Mouse (Mus musculus) hindbrain, embryonic 16.5 days (tissue): ENCODE results near the gene Col5a1. TPM values are rescaled to one million over a fixed set of nuclear protein-coding genes. Genes with fewer than 3 reads are reported as not detected.

ENCODE experiments used
- ATAC-seq: fragments of 200-750 bp; cut with Nextera tagmentation; 2 replicates; pipeline ENCODE4 v1.8.0; 2017; ENCODE audit warnings: moderate TSS enrichment, moderate library complexity
- H3K27ac ChIP-seq: fragments of 300-500 bp; sonication (generic); 2 replicates; pipeline ENCODE4 v1.5.1; 2014; ENCODE audit warnings: low read depth, mild to moderate bottlenecking, control low read depth, low read length, moderate library complexity
- H3K27me3 ChIP-seq: fragments of 300-500 bp; sonication (generic); replicated peaks from 2 replicates; pipeline ENCODE4 v1.6.1; 2014; ENCODE audit warnings: low read length; ENCODE audit not compliant: control insufficient read depth, insufficient read depth
- H3K36me3 ChIP-seq: fragments of 300-500 bp; sonication (generic); 2 replicates; pipeline ENCODE4 v1.6.1; 2014; ENCODE audit warnings: mild to moderate bottlenecking, low read length, moderate library complexity, mixed read lengths; ENCODE audit not compliant: control insufficient read depth, insufficient read depth
- H3K4me1 ChIP-seq: fragments of 300-500 bp; sonication (generic); 2 replicates; pipeline ENCODE4 v1.6.1; 2014; ENCODE audit warnings: low read depth, low read length; ENCODE audit not compliant: control insufficient read depth, insufficient read depth
- H3K4me2 ChIP-seq: fragments of 300-500 bp; sonication (generic); 2 replicates; pipeline ENCODE4 v1.6.1; 2014; ENCODE audit warnings: mild to moderate bottlenecking, low read length, control low read depth, moderate library complexity
- H3K4me3 ChIP-seq: fragments of 300-500 bp; sonication (generic); 2 replicates; pipeline ENCODE4 v1.5.1; 2014; ENCODE audit warnings: mild to moderate bottlenecking, low read length, control low read depth, moderate library complexity
- H3K9ac ChIP-seq: fragments of 300-500 bp; sonication (generic); 2 replicates; pipeline ENCODE4 v1.6.1; 2014; ENCODE audit warnings: low read depth, mild to moderate bottlenecking, control low read depth, low read length, moderate library complexity
- H3K9me3 ChIP-seq: fragments of 300-500 bp; sonication (generic); 2 replicates; pipeline ENCODE4 v1.6.1; 2014; ENCODE audit warnings: mild to moderate bottlenecking, low read length, moderate library complexity; ENCODE audit not compliant: control insufficient read depth
- WGBS: fragments of 180-500 bp; shearing (Covaris S2); extraction: QIAGEN DNeasy Blood & Tissue Kit; methylation state at CpG from one replicate; pipeline ENCODE4 v1.1.7; 2014; 5-methylcytosine and 5-hydroxymethylcytosine counted together
- polyA plus RNA-seq: library from polyadenylated mRNA; unstranded; fragments of >200 nt; fragmentation: Nextera tagmentation; extraction: Ambion mirVana; gene quantifications from 2 replicates; pipeline ENCODE4 v1.2.1, GENCODE M21; 2015

The Col5a1 gene
- polyA plus RNA-seq, 1 experiment from 2014 or later, result 9.2 TPM

GRCm38 (mm10) chr2:27959275-27959674 is 73.0 kb downstream of the Col5a1 start:
- Histone ChIP-seq H3K27ac (no peak overlapping the region), H3K4me1 (0 out of 2 replicates have a peak, but pooled peaks cover 3% of the 10 kb centered on the region), H3K27me3 (no peaks in the 10 kb centered on the region), H3K36me3 (no peaks in the 10 kb centered on the region), H3K4me2 (no peak overlapping the region), H3K4me3 (no peak overlapping the region), H3K9me3 (no peaks in the 10 kb centered on the region), H3K9ac (no peak overlapping the region)
- ATAC-seq, result no peak
- 74% methylated on average over 6 of the region's 6 CpGs for WGBS

GRCm38 (mm10) chr2:27961190-27961589 is 75.0 kb downstream of the Col5a1 start:
- H3K27ac ChIP-seq, result no peak overlapping the region
- ATAC-seq, result no peak
- H3K27me3 ChIP-seq, result no peaks in the 10 kb centered on the region
- no peaks in the 10 kb centered on the region for H3K9me3 ChIP-seq
- no peak overlapping the region for H3K4me3 ChIP-seq
- no peaks in the 10 kb centered on the region for H3K36me3 ChIP-seq
- 0 out of 2 replicates have a peak, but pooled peaks cover 3% of the 10 kb centered on the region for H3K4me1 ChIP-seq
- 100% methylated on average over 2 of the region's 2 CpGs for WGBS
- no peak overlapping the region for H3K4me2 ChIP-seq
- H3K9ac ChIP-seq, result no peak overlapping the region

- WGBS, result 83% methylated on average over 3 of the region's 3 CpGs
- Histone ChIP-seq H3K36me3 (no peaks in the 10 kb centered on the region), H3K4me2 (no peak overlapping the region), H3K27me3 (no peaks in the 10 kb centered on the region), H3K4me3 (no peak overlapping the region), H3K9ac (no peak overlapping the region), H3K4me1 (no peaks in the 10 kb centered on the region), H3K9me3 (no peaks in the 10 kb centered on the region), H3K27ac (no peak overlapping the region)
- no peak for ATAC-seq
Observed at GRCm38 (mm10) chr2:27962406-27962805, 76.2 kb downstream of the Col5a1 start.

GRCm38 (mm10) chr2:27969158-27969557 is 82.9 kb downstream of the Col5a1 start:
- Histone ChIP-seq H3K27me3 (no peaks in the 10 kb centered on the region), H3K9ac (no peak overlapping the region), H3K27ac (no peak overlapping the region), H3K4me3 (no peak overlapping the region), H3K9me3 (no peaks in the 10 kb centered on the region), H3K4me2 (no peak overlapping the region), H3K36me3 (no peaks in the 10 kb centered on the region), H3K4me1 (peaks cover 4% of the 10 kb centered on the region; the same call in 1 of the 2 replicates)
- 19% methylated on average over 6 of the region's 6 CpGs for WGBS
- ATAC-seq, result peak; percentile 19; the same call in 1 of the 2 replicates

GRCm38 (mm10) chr2:27973840-27974239 is 87.6 kb downstream of the Col5a1 start:
- 46% methylated on average over 3 of the region's 3 CpGs for WGBS
- H3K27ac ChIP-seq, result no peak overlapping the region
- no peak overlapping the region for H3K9ac ChIP-seq
- H3K4me2 ChIP-seq, result no peak overlapping the region
- H3K9me3 ChIP-seq, result no peaks in the 10 kb centered on the region
- H3K4me1 ChIP-seq, result peaks cover 4% of the 10 kb centered on the region; the same call in 1 of the 2 replicates
- ATAC-seq, result no peak
- no peaks in the 10 kb centered on the region for H3K27me3 ChIP-seq
- no peaks in the 10 kb centered on the region for H3K36me3 ChIP-seq
- H3K4me3 ChIP-seq, result no peak overlapping the region

- WGBS, result 33% methylated on average over 3 of the region's 3 CpGs
- H3K4me3 ChIP-seq, result no peak overlapping the region
- H3K9ac ChIP-seq, result no peak overlapping the region
- no peak for ATAC-seq
- H3K9me3 ChIP-seq, result no peaks in the 10 kb centered on the region
- no peak overlapping the region for H3K27ac ChIP-seq
- no peaks in the 10 kb centered on the region for H3K36me3 ChIP-seq
- no peak overlapping the region for H3K4me2 ChIP-seq
- no peaks in the 10 kb centered on the region for H3K4me1 ChIP-seq
- no peaks in the 10 kb centered on the region for H3K27me3 ChIP-seq
Observed at GRCm38 (mm10) chr2:27975786-27976185, 89.6 kb downstream of the Col5a1 start.

- WGBS, result 55% methylated on average over 4 of the region's 4 CpGs
- Histone ChIP-seq H3K4me2 (no peak overlapping the region), H3K9me3 (no peaks in the 10 kb centered on the region), H3K4me3 (no peak overlapping the region), H3K27me3 (no peaks in the 10 kb centered on the region), H3K36me3 (no peaks in the 10 kb centered on the region), H3K9ac (no peak overlapping the region), H3K4me1 (no peaks in the 10 kb centered on the region), H3K27ac (no peak overlapping the region)
- no peak for ATAC-seq
Observed at GRCm38 (mm10) chr2:27976512-27976911, 90.3 kb downstream of the Col5a1 start.

GRCm38 (mm10) chr2:27981066-27981465 is 94.8 kb downstream of the Col5a1 start:
- H3K4me3 ChIP-seq, result no peak overlapping the region
- H3K4me1 ChIP-seq, result no peaks in the 10 kb centered on the region
- WGBS, result 97% methylated on average over 2 of the region's 2 CpGs
- no peaks in the 10 kb centered on the region for H3K9me3 ChIP-seq
- no peaks in the 10 kb centered on the region for H3K27me3 ChIP-seq
- no peak overlapping the region for H3K9ac ChIP-seq
- no peak overlapping the region for H3K4me2 ChIP-seq
- H3K36me3 ChIP-seq, result no peaks in the 10 kb centered on the region
- no peak for ATAC-seq
- no peak overlapping the region for H3K27ac ChIP-seq

GRCm38 (mm10) chr2:27981621-27982535 is 95.7 kb downstream of the Col5a1 start:
- Histone ChIP-seq H3K4me1 (no peaks in the 10 kb centered on the region), H3K4me3 (no peak overlapping the region), H3K9me3 (no peaks in the 10 kb centered on the region), H3K27ac (no peak overlapping the region), H3K27me3 (no peaks in the 10 kb centered on the region), H3K9ac (no peak overlapping the region), H3K4me2 (no peak overlapping the region), H3K36me3 (no peaks in the 10 kb centered on the region)
- no peak for ATAC-seq
- WGBS, result 82% methylated on average over 14 of the region's 14 CpGs
